Mouse (Mus musculus): ENCODE measurements around the gene 1110051M20Rik. TPM values are rescaled to one million over a fixed set of nuclear protein-coding genes. Genes with fewer than 3 reads are reported as not detected.

The 1110051M20Rik gene
- total RNA-seq, 2 experiments from 2014 or later = 99.7 to 106 TPM

GRCm38 (mm10) chr2:91430600-91430919, 13.9 kb downstream of the 1110051M20Rik start:
- DNase-seq (ENCODE audit: extremely low spot score in 1 of 2, low spot score in 2 of 2) = peak in 1 of 2 experiments; percentile 19
- intact Hi-C loops (cut with DNase I) = no loop called here

GRCm38 (mm10) chr2:91429915-91430599, 14.4 kb downstream of the 1110051M20Rik start:
- DNase-seq (ENCODE audit: extremely low spot score in 1 of 2, low spot score in 2 of 2) = no peak
- intact Hi-C loops (cut with DNase I) = no loop called here

GRCm38 (mm10) chr2:91429146-91429545, 15.4 kb downstream of the 1110051M20Rik start:
- intact Hi-C loops (cut with DNase I) = no loop called here
- DNase-seq (ENCODE audit: extremely low spot score in 1 of 2, low spot score in 2 of 2) = no peak

- no peak for DNase-seq (ENCODE audit: extremely low spot score in 1 of 2, low spot score in 2 of 2)
- intact Hi-C loops (cut with DNase I) = no loop called here
Measured at GRCm38 (mm10) chr2:91426321-91426720, 18.2 kb downstream of the 1110051M20Rik start.

GRCm38 (mm10) chr2:91424061-91424720, 20.3 kb downstream of the 1110051M20Rik start:
- intact Hi-C loops (cut with DNase I) = no loop called here
- DNase-seq (ENCODE audit: extremely low spot score in 1 of 2, low spot score in 2 of 2) = no peak

GRCm38 (mm10) chr2:91421641-91422040, 22.9 kb downstream of the 1110051M20Rik start:
- DNase-seq (ENCODE audit: extremely low spot score in 1 of 2, low spot score in 2 of 2) = no peak
- intact Hi-C loops (cut with DNase I) = no loop called here

GRCm38 (mm10) chr2:91413811-91414210, 30.7 kb downstream of the 1110051M20Rik start:
- no peak for DNase-seq (ENCODE audit: extremely low spot score in 1 of 2, low spot score in 2 of 2)
- intact Hi-C loops (cut with DNase I) = no loop called here

GRCm38 (mm10) chr2:91412361-91412760, 32.1 kb downstream of the 1110051M20Rik start:
- DNase-seq (ENCODE audit: extremely low spot score in 1 of 2, low spot score in 2 of 2) = no peak
- intact Hi-C loops (cut with DNase I) = no loop called here

- DNase-seq (ENCODE audit: extremely low spot score in 1 of 2, low spot score in 2 of 2) = no peak
- intact Hi-C loops (cut with DNase I) = no loop called here
Measured at GRCm38 (mm10) chr2:91411473-91411872, 33.0 kb downstream of the 1110051M20Rik start.

- intact Hi-C loops (cut with DNase I) = no loop called here
- no peak for DNase-seq (ENCODE audit: extremely low spot score in 1 of 2, low spot score in 2 of 2)
Measured at GRCm38 (mm10) chr2:91408031-91408430, 36.5 kb downstream of the 1110051M20Rik start.

- no peak for DNase-seq (ENCODE audit: extremely low spot score in 1 of 2, low spot score in 2 of 2)
- intact Hi-C loops (cut with DNase I) = no loop called here
Measured at GRCm38 (mm10) chr2:91405071-91405470, 39.4 kb downstream of the 1110051M20Rik start.

GRCm38 (mm10) chr2:91399727-91400126, 44.8 kb downstream of the 1110051M20Rik start:
- intact Hi-C loops (cut with DNase I) = no loop called here
- DNase-seq (ENCODE audit: extremely low spot score in 1 of 2, low spot score in 2 of 2) = no peak

GRCm38 (mm10) chr2:91399168-91399567, 45.3 kb downstream of the 1110051M20Rik start:
- intact Hi-C loops (cut with DNase I) = no loop called here
- DNase-seq (ENCODE audit: extremely low spot score in 1 of 2, low spot score in 2 of 2) = no peak

GRCm38 (mm10) chr2:91394078-91394477, 50.4 kb downstream of the 1110051M20Rik start:
- DNase-seq (ENCODE audit: extremely low spot score in 1 of 2, low spot score in 2 of 2) = no peak
- intact Hi-C loops (cut with DNase I) = no loop called here

GRCm38 (mm10) chr2:91388738-91389137, 55.8 kb downstream of the 1110051M20Rik start:
- no peak for DNase-seq (ENCODE audit: extremely low spot score in 1 of 2, low spot score in 2 of 2)
- intact Hi-C loops (cut with DNase I) = no loop called here

GRCm38 (mm10) chr2:91388281-91388680, 56.2 kb downstream of the 1110051M20Rik start:
- DNase-seq (ENCODE audit: extremely low spot score in 1 of 2, low spot score in 2 of 2) = no peak
- intact Hi-C loops (cut with DNase I) = no loop called here

- intact Hi-C loops (cut with DNase I) = no loop called here
- no peak for DNase-seq (ENCODE audit: extremely low spot score in 1 of 2, low spot score in 2 of 2)
Measured at GRCm38 (mm10) chr2:91387287-91387958, 57.1 kb downstream of the 1110051M20Rik start.

GRCm38 (mm10) chr2:91386547-91387286, 57.8 kb downstream of the 1110051M20Rik start:
- no peak for DNase-seq (ENCODE audit: extremely low spot score in 1 of 2, low spot score in 2 of 2)
- intact Hi-C loops (cut with DNase I) = no loop called here

GRCm38 (mm10) chr2:91383294-91383693, 61.2 kb downstream of the 1110051M20Rik start:
- intact Hi-C loops (cut with DNase I) = no loop called here
- DNase-seq (ENCODE audit: extremely low spot score in 1 of 2, low spot score in 2 of 2) = no peak
